Mouse (Mus musculus) lung, postnatal 0 days (tissue): ENCODE measurements at regions not wholly inside any gene's neighbourhood (a gene's known extent, or its start where the extent isn't known, plus 50 kb on each side); places are given as distances from the start of the nearest gene placed in this dataset.

Source experiments
- ATAC-seq: fragments of 200-750 bp; cut with Nextera tagmentation; 2 replicates; pipeline ENCODE4 v1.8.0; 2017; ENCODE audit warnings: moderate library complexity
- DNase-seq: peaks from one replicate; pipeline ENCODE4 v3.0.0-alpha.2; 2016; ENCODE audit warnings: low spot score
- H3K27ac ChIP-seq: fragments of 300-500 bp; sonication (generic); 2 replicates; pipeline ENCODE4 v1.5.1; 2014; ENCODE audit warnings: antibody characterized with exemption, mild to moderate bottlenecking, low read length, mixed read lengths
- H3K27me3 ChIP-seq: fragments of 300-500 bp; sonication (generic); replicated peaks from 2 replicates; pipeline ENCODE4 v1.6.1; 2014; ENCODE audit warnings: low read length, mixed read lengths; ENCODE audit not compliant: insufficient read depth
- H3K36me3 ChIP-seq: fragments of 300-500 bp; sonication (generic); 2 replicates; pipeline ENCODE4 v1.6.1; 2014; ENCODE audit warnings: low read length, mixed read lengths; ENCODE audit not compliant: insufficient read depth
- H3K4me1 ChIP-seq: fragments of 300-500 bp; sonication (generic); 2 replicates; pipeline ENCODE4 v1.6.1; 2014; ENCODE audit warnings: antibody characterized with exemption, low read depth, low read length, mixed read lengths; ENCODE audit not compliant: insufficient read depth
- H3K4me2 ChIP-seq: fragments of 300-500 bp; sonication (generic); replicated peaks from 2 replicates; pipeline ENCODE4 v1.6.1; 2014; ENCODE audit warnings: low read depth, mild to moderate bottlenecking, low read length, moderate library complexity, mixed read lengths
- H3K4me3 ChIP-seq: fragments of 300-500 bp; sonication (generic); 2 replicates; pipeline ENCODE4 v1.5.1; 2014; ENCODE audit warnings: low read depth, low read length
- H3K9ac ChIP-seq: fragments of 300-500 bp; sonication (generic); replicated peaks from 2 replicates; pipeline ENCODE4 v1.6.1; 2014; ENCODE audit warnings: low read depth, mild to moderate bottlenecking
- H3K9me3 ChIP-seq: fragments of 300-500 bp; sonication (generic); 2 replicates; pipeline ENCODE4 v1.6.1; 2016; ENCODE audit warnings: low read length, mixed read lengths
- CTCF ChIP-seq: IDR thresholded peaks from 2 replicates; pipeline ENCODE4 v1.5.1; 2016; ENCODE audit warnings: antibody characterized with exemption, mild to moderate bottlenecking
- EP300 ChIP-seq: IDR thresholded peaks from 2 replicates; pipeline ENCODE4 v1.6.1; 2016; ENCODE audit warnings: antibody characterized with exemption, mild to moderate bottlenecking, control low read depth
- WGBS: fragments of 180-500 bp; shearing (Covaris S2); extraction: QIAGEN DNeasy Blood & Tissue Kit; methylation state at CpG from one replicate; pipeline ENCODE4 v1.1.7; 2014; 5-methylcytosine and 5-hydroxymethylcytosine counted together

DNA sequence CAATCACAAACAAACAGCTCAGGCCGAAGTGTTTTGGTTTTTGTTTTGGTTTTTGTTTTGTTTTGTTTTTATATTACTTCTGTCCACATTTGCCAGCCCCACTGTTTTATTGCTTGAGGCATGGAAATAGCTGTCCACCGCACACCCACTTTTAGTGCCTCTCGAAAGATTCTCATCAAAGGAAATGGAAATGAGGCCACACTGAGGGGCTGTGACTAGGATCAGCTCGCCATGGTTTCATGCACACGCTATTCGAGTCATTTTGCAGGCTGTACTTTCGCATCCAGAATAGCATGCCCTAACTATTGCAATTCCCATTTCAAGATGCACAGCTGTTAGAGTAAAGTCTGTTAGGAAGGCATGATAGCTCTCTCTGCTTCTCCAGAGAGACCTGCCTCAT is 1543.4 kb upstream of the Tenm3 start:
- no peaks in the 10 kb centered on the region for H3K36me3 ChIP-seq
- ATAC-seq, result no peak
- H3K4me1 ChIP-seq, result no peaks in the 10 kb centered on the region
- no peak overlapping the region for H3K4me3 ChIP-seq
- no peaks in the 10 kb centered on the region for H3K27me3 ChIP-seq
- no peak for DNase-seq
- H3K9me3 ChIP-seq, result no peaks in the 10 kb centered on the region
- H3K4me2 ChIP-seq, result no peak overlapping the region
- H3K27ac ChIP-seq, result no peak overlapping the region
- TF ChIP-seq CTCF (no peak), EP300 (no peak)
- no peak overlapping the region for H3K9ac ChIP-seq
- whole genome bisulfite sequencing, result 75% methylated on average over 7 of the region's 7 CpGs

DNA sequence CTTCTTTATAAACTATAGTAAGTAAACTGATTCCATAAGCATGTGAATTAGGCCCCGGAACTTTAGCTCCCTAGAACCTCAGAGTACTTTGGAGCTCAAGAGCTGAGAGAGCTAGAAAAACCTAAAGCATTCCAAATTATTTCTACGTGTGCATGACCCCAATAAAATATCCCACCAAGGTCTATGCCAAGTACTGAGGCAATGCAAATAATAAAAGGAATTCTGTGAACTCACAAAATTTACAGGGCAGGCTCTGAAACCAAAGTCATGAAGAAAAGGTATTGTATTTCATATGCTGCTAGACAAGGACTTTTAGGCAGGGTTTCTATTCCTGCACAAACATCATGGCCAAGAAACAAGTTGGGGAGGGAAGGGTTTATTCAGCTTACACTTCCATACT is 1539.9 kb upstream of the Tenm3 start:
- TF ChIP-seq CTCF (no peak), EP300 (no peak)
- H3K36me3 ChIP-seq, result no peaks in the 10 kb centered on the region
- no peak overlapping the region for H3K4me2 ChIP-seq
- H3K27me3 ChIP-seq, result no peaks in the 10 kb centered on the region
- DNase-seq, result no peak
- H3K4me3 ChIP-seq, result no peak overlapping the region
- no peak for ATAC-seq
- H3K27ac ChIP-seq, result no peak overlapping the region
- 72% methylated on average over 2 of the region's 2 CpGs for WGBS
- no peaks in the 10 kb centered on the region for H3K4me1 ChIP-seq
- H3K9me3 ChIP-seq, result no peaks in the 10 kb centered on the region
- no peak overlapping the region for H3K9ac ChIP-seq

DNA sequence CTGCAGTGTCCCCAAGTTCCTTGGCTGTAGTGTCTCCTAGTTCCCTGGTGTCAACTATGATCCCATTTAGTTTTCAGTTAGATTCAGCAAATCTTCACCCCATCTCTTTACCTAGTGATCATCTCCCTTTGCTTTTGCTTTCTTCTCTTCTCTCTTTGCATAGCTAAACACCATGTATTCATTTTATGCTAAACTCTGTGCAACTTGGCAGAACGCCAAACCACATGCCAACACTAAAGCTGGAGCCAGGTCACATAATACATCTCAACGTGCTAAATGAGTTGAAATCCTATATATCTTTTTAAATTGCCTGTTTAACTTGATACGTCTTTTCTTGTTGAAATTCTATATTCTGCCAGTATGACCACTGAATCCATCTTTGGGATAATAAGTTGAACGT is 1536.0 kb upstream of the Tenm3 start:
- Histone ChIP-seq H3K36me3 (no peaks in the 10 kb centered on the region), H3K9ac (no peak overlapping the region), H3K4me2 (no peak overlapping the region), H3K9me3 (no peaks in the 10 kb centered on the region), H3K4me3 (no peak overlapping the region), H3K4me1 (no peaks in the 10 kb centered on the region), H3K27me3 (no peaks in the 10 kb centered on the region), H3K27ac (no peak overlapping the region)
- WGBS, result 33% methylated on average over 4 of the region's 4 CpGs
- ATAC-seq (no peak), DNase-seq (no peak)
- TF ChIP-seq EP300 (no peak), CTCF (no peak)

DNA sequence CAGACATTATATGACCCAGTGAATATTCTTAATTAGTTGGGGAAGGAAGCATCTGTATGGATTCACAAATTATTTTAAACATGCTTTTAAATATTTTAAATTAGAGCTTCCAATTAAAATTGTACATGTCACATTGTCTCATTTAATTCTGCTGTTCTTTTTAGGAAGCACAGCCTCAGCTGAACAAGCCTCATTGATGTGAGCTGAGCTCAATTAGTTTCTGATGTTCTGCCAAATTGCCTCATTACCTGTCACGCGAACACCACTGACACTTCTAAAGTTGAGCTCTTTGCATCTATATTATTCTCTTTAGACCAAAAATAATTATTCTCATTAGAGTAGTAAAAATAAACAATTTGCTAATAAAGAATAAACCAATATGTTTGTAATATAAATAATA is 1530.0 kb upstream of the Tenm3 start:
- H3K36me3 ChIP-seq, result no peaks in the 10 kb centered on the region
- H3K9me3 ChIP-seq, result no peaks in the 10 kb centered on the region
- no peak overlapping the region for H3K4me2 ChIP-seq
- DNase-seq, result no peak
- no peaks in the 10 kb centered on the region for H3K4me1 ChIP-seq
- TF ChIP-seq CTCF (no peak), EP300 (no peak)
- H3K27ac ChIP-seq, result no peak overlapping the region
- no peak overlapping the region for H3K4me3 ChIP-seq
- ATAC-seq, result no peak
- 84% methylated on average over 2 of the region's 2 CpGs for WGBS
- H3K27me3 ChIP-seq, result no peaks in the 10 kb centered on the region
- no peak overlapping the region for H3K9ac ChIP-seq

GRCm38 (mm10) chr8:50326485-50326884 is 1482.7 kb upstream of the Tenm3 start:
- Histone ChIP-seq H3K36me3 (no peaks in the 10 kb centered on the region), H3K4me3 (no peak overlapping the region), H3K9me3 (no peaks in the 10 kb centered on the region), H3K4me1 (no peaks in the 10 kb centered on the region), H3K27ac (no peak overlapping the region), H3K9ac (no peak overlapping the region), H3K27me3 (no peaks in the 10 kb centered on the region), H3K4me2 (no peak overlapping the region)
- no peak for ATAC-seq
- DNase-seq, result no peak
- TF ChIP-seq CTCF (no peak), EP300 (no peak)
- 80% methylated on average over 3 of the region's 3 CpGs for WGBS

DNA sequence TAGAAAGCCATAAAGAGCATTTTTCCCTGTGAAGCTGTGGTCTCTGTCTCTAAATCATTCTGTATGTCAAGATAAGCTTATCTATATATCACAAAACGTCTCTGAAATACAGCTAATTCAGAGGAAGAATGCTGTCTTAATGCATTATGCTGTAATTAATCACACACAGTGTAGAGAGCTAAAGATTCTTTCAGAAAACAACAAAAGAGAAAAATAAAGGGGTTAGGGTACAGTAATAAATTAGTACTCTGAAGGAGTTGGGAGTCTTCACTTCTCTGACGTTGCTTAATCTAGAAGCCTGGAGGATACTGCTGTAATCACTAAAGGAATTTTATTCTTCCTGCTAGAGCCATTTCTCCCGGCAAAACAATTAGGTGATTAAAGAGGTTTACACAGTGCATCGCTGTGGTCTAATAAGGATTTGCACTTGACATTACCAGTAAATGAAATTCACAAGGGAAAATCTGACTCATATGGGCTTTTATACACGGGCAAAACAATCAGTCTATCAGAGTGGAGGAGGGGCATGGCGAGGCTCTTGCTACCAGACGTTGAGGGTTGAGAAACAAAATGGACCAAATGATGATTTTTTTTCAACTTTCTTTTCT is 1477.7 kb upstream of the Tenm3 start:
- no peaks in the 10 kb centered on the region for H3K36me3 ChIP-seq
- H3K27me3 ChIP-seq, result no peaks in the 10 kb centered on the region
- DNase-seq, result no peak
- H3K27ac ChIP-seq, result no peak overlapping the region
- H3K4me3 ChIP-seq, result no peak overlapping the region
- no peaks in the 10 kb centered on the region for H3K9me3 ChIP-seq
- ATAC-seq, result no peak
- 23% methylated on average over 7 of the region's 7 CpGs for WGBS
- no peaks in the 10 kb centered on the region for H3K4me1 ChIP-seq
- H3K4me2 ChIP-seq, result no peak overlapping the region
- H3K9ac ChIP-seq, result no peak overlapping the region
- TF ChIP-seq EP300, result no peak
- TF ChIP-seq CTCF, result no peak

DNA sequence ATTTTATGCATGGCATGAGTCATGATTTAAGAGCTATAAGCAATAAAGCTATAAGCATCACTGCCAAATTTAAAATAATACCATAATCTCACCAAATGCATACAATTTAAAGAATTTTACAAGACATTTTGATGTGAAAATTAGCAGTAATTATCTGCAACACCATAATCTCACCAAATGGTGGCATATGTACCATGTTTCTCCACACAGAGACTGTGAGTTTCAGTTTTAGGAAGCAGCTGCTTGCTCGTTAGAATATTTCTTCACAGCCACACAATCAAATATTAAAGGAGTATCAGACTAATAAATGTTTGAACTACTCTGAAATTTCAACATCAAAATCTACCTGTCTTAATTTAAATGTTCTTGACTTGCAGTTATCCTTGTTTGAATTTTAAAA is 1472.9 kb upstream of the Tenm3 start:
- Histone ChIP-seq H3K4me2 (no peak overlapping the region), H3K9ac (no peak overlapping the region), H3K27ac (no peak overlapping the region), H3K27me3 (no peaks in the 10 kb centered on the region), H3K36me3 (no peaks in the 10 kb centered on the region), H3K4me1 (no peaks in the 10 kb centered on the region), H3K4me3 (no peak overlapping the region), H3K9me3 (no peaks in the 10 kb centered on the region)
- 61% methylated on average over 1 of the region's 1 CpGs for WGBS
- TF ChIP-seq CTCF (no peak), EP300 (no peak)
- ATAC-seq, result no peak
- no peak for DNase-seq
